Mouse (Mus musculus) c-Kit-positive CD71-negative TER-119-negative erythroid progenitor cells, embryonic 14.5 days (primary cell): ENCODE measurements around the gene Cyp39a1.

Source experiments
- DNase-seq: peaks from one replicate; pipeline ENCODE4 v3.0.0-alpha.2; 2013; ENCODE audit warnings: low read depth

Cyp39a1 gene

DNA sequence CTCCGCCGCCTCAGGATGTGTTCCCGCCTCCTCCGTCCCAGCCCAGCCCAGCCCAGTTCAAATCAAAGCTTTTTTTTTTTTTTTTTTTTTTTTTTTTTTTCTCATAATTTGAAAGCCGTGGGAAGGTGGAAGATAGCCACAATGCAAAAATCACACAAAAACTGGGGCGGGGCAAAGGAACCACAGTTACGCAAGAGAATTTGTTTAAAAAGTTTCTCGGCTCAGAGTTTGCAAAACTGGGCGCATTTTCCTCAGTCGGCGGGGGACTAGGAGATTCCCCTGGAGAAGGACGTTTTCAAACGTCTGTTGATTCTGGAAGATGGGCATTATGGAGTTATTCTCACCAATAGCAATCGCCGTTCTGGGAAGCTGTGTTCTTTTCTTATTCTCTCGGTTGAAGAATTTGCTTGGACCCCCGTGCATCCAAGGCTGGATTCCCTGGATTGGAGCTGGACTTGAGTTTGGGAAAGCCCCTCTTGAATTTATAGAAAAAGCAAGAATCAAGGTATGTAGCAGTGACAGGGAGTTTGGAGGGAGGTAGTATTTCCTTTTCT is at the start of gene Cyp39a1:
Gene Cyp39a1, plus strand, starts transcription at position 136 of the 554 bp plus-strand sequence.
- no peak for DNase-seq

DNA sequence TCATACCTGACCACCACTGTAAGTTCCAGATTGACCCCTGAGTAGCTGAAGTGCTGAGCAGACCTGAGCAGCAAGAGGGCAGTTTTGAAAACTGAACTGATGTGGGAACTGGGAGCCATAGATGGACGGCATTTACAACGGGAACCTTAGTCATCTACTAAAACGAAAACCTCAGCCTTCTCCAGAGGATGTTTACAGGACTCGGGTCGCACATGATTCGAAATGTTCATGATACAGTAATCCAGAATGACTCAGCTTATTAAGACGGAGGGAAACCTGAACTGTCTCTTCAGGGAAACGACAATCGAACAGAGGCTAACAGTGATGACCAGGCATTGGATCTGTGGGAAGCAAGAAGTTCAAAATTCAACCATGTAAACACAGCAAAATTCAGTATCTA is 48.1 kb upstream of the Cyp39a1 start:
- DNase-seq = no peak

DNA sequence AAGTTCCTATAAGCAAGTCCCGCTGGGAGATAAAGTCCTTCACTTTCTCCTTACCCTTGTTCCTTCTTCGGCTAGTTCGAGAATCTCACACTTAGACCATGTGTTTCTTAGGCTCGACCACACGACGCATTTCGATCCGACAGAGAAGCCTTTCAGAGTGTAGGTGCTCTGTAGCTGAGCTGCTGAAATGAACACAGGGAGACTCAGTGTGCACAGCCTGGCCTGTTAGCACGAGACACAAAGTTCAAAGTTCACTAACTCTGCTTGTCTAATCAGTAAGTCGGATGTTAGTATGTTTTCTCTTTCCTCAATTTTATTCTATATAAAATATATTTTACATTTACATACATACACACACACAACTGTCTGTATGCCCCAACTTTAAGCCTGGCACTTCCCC is 45.1 kb upstream of the Cyp39a1 start:
- DNase-seq = no peak

DNA sequence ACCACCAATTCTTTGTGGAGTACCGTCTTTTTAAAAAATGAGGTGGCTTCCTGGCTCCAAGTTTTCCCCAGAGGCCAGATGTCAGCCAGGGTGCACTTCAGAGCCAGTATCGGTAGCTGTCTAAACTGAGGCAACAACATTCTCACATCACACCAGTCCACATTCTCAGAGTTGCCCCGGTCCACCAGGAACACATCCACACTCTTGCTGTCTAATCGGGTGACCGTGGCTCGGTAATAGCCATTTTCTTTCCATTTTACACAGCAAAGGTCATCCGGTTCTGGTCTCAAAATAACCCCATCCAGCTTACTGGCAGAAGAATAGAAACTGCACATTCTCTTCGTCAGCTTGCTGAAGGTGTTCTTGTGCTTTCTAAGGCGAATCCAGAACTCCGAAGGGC is 39.0 kb upstream of the Cyp39a1 start:
- no peak for DNase-seq

DNA sequence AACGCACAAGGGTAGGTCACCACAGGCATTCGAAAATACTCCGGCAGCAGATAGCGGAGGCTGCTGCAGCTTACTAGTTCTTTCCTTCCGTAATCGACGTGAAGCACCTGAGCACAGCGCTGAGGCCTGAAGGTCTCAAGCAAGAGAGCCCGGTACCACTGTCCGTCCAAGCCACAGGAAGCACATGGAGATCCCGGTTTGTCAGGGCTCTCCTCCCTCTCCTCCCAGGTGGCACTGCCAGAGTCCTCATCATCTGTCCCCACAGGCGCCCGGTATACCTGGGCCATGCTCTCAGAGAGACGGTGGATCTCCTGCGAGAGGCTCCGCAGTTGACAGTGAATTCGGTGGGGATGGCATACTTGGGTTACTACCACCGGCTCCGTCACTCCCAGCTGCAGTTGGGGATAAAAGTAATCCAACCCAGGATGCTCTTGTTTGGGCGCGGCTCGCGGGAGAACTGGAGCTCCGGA is 38.2 kb upstream of the Cyp39a1 start:
- no peak for DNase-seq

DNA sequence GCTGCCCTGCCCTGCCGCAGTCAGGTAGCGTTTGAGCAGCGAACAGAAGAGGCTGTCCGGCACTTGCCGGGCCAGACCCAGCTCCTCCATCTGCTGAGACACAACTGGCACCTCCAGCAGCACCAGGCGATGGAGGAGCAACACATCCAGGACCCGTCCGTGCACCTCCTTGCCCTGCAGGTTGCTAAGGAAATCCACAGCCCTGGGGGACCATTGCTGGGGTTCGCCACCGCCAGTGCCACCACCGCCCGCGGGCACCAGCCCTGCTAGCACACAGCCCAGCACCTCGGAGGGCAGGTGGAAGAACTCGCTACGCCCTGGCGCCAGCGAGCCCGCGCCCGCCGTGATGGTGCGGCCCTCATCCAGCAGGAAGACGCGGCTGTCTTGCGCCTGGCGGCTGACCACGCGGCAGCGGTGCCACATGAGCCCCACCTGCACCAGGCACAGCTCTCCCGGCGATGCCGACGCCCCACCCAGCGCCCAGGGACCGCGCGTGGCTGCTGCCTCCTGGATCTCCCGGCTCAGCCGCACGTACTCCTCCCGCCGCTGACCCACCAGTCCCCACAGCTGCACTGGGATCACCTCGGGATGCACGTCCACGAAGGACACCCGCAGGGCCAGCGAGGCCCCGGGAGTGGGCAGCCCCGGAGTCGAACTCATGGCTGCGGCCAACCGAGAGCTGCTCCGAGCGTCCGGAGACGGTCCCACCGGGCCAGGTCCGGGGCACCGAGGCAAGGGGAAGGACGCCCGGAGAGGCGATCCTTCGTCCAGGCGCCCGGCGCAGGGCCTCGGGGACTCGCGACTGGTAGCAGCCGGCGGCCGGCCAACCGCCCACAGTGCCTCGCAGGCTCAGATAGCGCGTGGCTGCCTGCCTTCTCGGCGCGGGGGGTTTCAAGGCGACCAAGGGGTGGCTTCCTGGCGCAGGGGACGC is 37.5 kb upstream of the Cyp39a1 start, which contains the start of gene Tdrd6:
Gene Tdrd6, minus strand, starts transcription at position 804 of the 931 bp plus-strand sequence.
- no peak for DNase-seq

DNA sequence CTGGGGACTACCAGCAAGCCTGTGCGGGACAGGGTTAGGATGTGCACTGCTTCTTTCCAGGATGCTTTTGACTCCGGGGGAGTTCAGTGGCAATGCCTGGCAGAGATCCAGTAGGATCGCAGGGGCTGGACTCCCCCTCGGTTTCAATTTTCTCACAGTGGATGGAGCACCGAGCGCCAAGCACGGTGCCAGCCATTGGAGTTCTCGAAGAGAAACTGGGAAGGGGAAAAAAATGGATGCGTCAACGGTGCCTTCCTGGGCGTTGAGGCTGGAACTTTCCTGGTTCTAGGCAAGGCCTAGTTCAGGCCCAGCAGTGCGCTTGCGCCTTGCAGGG is 36.8 kb upstream of the Cyp39a1 start:
- no peak for DNase-seq

DNA sequence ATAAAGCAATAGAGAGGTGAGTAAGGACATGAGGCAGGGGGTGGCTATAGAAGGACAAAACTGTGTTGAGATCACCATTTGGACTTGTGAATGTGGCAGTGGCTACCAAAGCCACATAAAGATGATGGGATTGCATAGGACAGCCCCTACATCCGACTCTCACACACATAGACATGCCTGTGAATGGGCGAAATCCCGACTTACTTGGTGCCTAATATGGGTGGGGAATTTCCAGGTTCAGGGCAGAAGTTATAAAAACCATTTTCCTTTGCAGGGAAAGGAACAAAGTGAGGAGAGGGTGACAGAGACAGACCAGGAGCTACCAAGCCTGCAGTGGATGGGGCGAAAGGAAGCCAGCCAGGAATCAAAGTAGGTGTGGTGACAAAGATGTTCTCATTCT is 30.1 kb upstream of the Cyp39a1 start:
- DNase-seq = no peak

DNA sequence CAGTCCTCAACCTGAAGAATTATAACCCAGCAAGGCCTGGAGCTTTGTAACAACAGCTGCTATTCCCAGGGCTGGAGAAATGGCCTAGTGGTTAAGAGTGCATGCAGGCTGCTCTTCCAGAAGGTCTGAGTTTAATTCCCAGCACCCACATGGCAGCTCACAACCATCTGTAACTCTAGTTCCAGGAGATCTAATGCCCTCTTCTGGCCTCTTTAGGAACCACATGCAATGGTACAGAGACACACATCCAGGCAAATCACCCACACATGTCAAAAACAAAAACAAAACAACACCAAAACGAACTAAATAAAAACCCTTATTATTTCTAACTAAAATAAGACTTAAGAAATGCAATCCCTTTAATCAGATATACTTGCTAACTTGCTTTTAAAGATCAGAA is 26.4 kb upstream of the Cyp39a1 start:
- no peak for DNase-seq

DNA sequence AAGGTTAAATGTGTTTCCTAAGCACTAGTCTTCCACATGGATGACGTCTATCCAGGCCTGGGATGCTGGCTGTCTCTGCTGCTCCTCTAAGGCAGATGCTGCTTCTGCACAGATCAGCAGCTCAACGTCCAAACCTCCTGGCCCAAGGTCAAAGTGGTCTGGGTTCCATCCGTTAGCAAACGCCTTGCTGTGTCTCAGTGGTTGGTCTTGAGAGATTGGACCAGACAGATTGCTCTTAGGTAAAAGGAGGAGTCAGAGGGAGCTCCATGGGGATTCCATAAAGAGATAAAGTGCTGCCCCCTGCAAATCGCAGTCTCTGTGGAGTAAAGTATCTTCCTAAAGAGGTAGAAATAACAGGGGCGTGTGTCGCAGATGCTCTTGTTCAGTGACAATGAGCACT is 24.0 kb upstream of the Cyp39a1 start:
- no peak for DNase-seq

DNA sequence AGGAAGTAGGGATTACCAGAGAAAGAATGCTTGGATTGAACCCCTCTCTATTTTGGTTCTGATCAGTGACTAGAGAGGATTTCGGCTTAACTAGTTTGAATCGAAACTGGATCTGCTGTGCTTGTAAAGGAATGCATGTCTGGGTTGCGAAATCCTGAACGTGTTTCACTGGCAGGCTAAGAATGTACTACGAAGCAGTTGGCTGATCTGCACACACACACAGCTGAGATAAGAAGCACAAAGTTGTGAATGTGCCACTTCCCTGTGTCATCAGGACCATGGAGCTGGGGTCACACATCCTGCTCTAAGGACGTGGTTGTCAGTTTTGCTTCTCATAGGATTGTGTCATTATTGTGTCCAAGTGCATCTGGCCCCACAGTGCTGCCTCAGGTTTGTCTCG is 22.9 kb upstream of the Cyp39a1 start:
- no peak for DNase-seq

DNA sequence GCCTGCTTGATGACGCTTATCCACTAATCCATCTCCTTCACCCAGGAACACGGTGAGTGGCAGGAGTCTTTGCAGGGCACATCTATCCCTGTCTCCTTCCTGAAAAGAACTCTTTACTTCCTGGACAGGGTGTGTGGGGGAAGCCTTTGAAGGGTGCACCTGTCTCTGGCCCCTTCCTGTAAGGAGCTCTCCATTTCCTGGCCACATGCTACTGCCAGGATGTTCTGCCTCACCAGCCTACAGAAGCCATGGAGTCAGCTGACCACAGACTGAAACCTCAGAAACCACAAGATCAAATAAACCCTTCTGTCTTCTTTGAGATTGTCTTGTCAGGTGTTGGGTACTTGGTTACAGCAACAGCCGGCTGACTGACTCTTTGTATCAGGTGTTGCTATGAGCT is 22.1 kb upstream of the Cyp39a1 start:
- no peak for DNase-seq

DNA sequence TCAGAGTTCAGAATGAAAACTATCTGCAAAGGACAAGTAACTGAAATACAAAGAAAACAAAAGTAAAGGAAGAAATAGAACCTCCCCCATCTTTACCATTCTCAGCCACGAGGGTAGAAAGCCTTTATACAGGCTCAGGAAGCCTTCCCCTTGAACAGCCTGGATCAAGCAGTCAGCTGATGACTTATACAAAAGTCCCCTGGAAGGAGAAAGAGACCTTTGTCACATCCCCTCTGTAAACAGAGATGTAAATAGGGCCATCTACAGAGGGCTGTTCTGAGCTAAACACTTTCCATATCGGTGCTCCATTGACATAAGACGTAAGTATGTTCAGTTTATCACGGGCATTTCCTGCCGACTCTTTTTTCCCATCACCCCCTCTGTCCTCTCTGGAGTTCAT is 20.3 kb upstream of the Cyp39a1 start:
- no peak for DNase-seq

DNA sequence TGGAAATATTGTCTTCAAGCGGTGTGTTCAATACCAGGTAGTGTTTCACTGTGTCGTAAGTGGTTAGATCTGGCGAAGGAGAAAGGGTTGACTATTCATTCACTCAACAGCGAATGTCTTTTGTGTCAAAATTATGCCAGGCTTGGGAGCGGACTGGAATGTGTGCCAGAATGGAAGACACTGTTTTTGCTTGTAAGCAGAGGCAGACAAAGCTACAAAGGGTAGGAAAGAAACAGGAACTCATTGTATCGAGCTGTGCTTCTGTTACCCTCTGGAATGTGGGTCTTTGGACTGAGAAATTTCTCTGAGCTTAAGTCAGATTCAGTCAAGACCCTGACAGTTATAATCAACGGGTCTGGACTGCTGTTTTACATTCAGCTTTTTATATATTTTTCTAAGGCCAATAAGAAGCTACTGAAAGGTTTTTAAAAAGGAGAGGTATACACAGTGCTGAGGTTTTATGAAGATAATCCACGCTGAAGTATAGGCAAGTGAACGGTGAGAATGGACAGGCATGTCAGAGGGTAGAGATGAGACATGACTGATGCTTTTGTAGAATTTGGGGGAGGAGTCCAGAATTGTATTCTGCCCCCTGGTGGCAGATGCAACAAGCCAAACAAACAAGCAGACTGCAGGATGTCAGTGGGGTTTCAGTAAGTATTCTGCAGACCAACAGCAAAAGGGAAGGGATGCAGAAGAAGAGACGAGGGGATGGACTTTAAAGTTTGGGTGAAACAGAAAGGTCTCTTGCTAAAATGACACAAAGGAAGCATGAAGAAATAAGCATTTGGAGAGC is 17.4 kb upstream of the Cyp39a1 start:
- no peak for DNase-seq

DNA sequence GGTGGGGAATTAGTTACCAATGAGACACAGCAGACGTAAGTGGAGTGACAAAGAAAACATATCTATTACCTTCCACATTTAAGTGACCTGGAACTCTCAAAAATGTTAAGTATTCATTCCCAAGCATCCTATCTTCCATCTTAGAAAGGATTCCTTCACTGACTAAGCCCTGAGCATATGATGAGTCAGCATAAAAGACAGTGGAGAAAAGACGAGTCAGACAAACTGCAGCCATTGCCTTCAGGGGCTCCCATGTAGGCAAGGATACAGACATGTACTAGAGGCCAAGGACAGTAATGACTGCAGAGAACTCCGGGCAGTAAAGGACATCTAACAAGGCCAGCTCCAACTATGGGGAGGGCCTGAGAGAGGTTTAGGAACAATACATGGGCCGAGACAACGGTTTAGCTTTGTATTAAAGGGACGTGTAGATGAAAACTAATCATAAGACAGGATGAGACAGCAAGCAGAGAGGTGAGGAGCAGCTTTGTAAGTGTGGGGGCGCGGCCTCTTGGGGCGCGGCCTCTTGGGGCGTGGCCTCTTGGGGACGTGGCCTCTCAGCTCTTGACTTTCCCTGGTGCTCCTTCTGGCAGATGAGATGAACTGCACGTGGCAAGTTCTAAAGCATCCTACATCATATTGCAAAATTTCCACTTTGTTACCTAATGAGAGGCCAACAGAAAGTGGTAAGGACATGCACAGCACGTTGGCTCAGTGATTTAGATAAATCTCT is 15.7 kb upstream of the Cyp39a1 start:
- DNase-seq = no peak

DNA sequence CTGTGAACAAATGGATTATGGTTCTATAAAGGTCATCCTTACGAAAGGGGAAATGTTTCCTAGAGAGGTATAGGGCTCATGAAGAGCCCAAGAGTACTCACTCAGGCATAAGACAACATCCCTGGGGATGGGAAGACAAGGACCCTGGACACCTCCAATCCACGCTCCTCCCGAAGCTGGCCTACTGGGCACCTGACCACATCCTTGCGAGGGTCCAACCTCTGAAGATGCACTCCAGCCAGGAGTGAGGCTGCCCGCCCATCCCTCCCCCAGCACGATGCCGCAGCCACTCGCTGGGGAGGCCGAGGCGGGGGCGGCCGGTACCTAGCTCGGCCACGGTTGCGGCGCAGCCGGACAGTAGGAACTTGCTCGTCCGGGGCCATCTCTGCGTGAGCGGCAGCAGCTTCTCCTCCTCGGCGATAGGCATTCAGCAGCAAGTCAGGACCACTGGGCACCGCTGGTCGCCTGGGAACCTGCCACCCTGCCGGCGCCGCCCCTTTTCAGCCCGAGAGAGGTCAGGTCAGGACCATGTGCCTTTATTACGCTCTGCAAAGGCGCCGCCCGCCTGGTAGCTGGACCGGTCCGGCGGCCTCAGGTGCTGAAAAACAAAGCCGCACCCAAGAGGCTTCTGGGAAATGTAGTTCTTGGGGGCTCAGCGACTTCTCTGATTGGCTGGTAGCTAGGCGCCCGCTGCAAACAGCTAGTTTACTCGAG is 492 bp upstream of the Cyp39a1 start, which contains the start of gene Slc25a27:
Gene Slc25a27, minus strand, starts transcription at position 639 of the 714 bp plus-strand sequence.
- peak; percentile 73 for DNase-seq

DNA sequence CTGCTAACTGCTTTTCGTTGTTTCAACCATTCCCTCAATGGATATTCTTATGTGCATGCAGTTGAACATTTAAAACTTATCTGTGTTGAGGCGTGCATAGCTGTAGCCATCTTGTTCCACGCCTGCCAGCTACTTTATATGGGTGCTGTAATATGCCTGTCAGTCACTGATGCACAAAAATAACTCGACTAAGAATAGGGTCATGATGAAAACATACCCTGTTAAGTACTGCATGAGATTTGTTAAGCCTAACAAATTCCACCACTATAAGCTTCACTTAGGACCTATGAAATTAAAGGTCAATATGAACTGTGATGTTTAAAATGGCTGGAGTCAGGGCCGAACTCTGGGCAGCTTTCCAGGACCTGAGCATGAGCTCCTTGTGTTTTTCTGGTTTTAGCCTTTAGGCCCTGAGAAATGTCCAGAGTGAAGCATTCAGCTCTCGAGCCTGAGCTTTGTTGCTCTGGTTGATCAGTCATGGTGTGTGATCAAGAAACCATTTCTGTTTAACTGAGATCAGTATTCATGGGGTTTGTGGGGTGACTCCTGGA is 2.0 kb downstream of the Cyp39a1 start:
- no peak for DNase-seq

DNA sequence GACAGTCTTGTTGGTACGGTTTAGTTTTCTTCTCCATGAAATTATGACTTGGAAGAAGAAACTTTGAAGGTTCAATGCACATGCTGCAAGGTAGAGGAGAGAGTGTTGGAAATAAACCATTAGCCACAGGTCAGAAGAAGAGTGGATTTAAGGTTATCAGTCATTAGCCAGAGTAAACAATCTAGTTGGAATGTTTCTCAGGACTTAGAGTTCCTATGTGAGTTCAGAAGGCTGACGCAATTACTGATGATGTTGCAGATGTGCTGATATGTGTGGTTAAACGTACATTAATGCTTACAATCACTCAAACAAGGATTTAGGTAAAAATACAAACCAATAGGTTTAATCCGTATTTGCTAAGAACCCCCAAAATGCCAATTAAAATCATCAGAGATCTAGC is 4.7 kb downstream of the Cyp39a1 start:
- DNase-seq = no peak

DNA sequence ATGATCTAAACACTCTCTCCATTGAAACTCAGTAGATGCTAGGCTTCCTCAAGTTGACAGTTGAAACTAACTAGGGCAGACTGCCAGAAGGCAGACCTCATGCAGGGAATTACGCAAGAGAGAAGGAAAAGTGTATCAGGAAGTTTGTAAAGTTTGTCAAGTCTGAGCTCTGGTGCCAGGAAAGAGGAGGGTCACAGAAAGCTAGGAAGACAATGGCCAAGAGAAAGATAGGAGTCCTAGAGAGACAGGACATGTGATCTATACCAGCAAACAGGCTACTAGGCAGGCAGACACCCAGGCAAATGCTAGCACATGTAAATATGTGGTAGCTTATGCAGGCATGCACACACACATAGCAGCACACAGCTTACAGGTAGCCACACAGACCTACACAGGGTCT is 8.0 kb downstream of the Cyp39a1 start:
- no peak for DNase-seq

DNA sequence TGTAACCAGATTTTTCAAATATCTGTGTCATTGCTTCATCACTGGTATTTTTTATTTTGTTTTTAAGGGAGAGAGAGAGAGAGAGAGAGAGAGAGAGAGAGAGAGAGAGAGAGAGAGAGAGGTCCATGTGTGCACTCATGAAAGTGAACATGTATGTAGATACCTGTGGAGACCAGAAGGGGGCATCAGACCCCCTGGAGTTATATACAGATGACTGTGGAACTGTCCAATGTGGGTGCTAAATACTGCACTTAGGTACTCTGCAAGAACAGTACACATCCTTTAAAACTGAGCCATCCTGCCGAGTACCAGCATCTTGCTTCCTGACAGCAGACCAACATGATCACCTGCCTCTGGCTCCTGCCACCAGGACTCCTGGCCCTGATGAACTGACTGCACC is 9.0 kb downstream of the Cyp39a1 start:
- no peak for DNase-seq

DNA sequence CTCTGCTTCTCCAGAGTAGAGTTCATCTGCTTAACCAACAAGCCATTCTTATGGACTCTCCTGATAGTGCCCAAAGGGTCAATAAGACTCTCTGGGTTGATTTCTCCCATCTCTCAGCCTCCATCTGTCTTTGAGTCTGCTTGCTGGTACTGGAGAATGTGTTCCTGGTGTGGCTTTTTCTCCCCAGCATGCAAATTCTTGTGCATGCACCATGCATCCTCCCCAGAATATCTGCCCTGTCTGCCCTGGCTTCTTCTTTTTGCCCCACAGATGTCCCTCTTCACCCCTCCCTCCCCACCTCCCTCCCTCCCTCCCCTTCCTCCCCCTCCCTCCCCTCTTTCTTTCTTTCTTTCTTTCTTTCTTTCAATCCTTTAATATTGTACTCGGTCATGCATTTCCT is 10.1 kb downstream of the Cyp39a1 start:
- DNase-seq = no peak
